Mouse (Mus musculus) Muller cell, postnatal 12 days (primary cell): ENCODE measurements at regions not wholly inside any gene's neighbourhood (a gene's known extent, or its start where the extent isn't known, plus 50 kb on each side); places are given as distances from the start of the nearest gene placed in this dataset.
"Not testable (repeated sequence)": the region's sequence is repeated elsewhere in the genome, so short reads cannot be mapped to it uniquely, and the experiment has no call there.

Experiments
- DNase-seq: peaks from one replicate; pipeline ENCODE4 v3.0.0-alpha.2; 2015; ENCODE audit errors: inconsistent ontology term

DNA sequence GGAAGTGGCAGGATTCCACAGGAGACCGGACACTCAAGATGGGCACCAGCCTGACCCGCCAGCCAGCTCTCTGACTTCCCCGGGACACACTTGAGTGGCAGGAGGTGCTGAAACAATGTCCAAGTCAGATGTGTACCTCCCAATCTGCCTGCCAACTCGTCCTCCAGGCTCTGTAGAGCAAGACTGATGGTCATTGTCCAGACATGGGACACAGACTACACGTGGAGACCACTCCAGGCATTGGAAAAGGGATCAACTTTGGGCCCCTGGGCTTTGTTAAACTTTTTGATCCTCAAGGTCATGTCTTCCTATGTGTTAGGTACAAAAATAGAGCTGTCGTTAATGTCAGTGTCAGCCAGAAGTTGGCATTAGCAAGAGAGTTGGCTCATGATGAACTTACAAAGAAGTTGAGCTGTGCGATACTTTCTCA lies 214.6 kb downstream of the 3100002H09Rik start:
- DNase-seq = no peak

DNA sequence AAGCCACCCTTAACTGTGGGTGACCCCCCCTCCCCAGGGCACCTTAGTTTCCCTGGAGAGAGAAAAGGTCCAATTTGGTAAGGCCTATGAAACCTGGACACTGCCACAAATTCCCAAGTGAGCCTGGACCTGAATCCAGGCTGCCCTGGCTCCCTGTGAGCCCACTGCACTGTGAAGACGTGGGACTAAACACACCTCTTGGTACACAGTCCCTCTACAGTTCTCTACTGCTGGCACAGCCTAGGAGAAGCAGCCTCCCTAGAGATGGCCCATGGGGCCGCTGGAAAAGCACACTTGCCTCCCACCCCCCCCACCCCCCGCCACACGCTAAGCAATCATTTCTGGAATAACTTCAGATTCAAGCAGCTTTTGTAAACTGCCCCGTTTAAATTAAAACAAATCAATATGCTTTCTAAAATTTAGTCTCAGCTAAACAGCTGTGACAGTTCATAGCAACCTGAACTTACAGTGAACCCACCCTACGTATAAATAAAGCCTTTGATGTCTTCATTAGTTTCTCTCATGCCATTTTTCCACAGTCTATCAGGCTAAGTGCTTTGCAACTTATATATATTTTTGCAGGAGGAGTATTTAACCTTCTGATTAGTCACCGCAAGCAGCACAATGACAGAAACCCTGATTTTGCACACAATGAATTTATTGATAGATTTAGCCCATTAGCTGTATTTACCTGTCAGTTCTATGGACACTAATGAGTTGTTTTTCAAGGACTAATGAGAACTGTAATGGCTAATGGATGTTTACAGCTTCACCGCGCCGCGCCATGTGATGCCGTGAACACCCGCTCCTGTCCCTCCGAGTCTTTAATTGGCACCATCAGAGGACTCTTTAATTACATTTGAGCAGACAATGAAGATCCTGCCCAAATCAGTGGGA lies 215.3 kb downstream of the 3100002H09Rik start:
- peak; percentile 55 for DNase-seq

DNA sequence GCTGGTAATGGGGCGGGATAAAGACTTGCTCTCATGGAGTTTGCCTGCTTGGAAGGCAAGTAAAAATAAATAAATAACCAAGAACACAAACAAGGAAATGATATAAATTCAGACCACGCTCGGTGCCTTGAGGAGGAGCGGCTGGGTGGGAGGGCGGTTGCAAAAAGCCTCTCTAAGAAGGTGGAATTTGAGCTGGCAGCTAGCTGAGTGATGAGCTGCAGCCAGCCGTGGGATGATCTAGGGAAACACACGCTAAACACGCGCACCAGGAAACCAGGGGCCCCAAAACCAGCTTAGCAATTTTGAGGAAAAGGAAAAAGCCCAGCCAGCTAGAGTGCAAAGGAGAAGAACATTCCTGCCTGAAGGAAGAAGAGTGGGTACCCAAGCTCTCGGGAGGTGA lies 217.0 kb downstream of the 3100002H09Rik start:
- no peak for DNase-seq

DNA sequence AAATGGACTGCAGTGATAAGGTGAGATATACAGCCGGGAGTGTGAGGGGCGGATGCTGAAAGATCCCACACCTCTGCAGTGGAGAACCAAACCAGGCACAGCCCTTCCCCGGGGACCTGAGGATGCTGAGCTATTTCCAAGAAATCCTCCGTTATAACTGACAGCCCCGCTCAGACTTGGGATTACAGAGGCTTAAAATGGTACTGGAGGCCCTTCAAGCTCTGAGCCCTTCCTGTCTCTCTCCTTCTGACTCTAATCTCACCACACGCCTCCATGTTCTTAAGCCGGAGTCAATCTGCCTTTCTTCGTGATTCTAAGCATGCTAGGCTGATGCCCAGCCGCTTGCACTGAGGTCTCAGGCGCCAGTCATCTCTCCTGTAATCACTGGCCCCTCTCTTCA lies 221.5 kb downstream of the 3100002H09Rik start:
- DNase-seq = no peak

- no peak for DNase-seq
Measured at GRCm38 (mm10) chr4:124385106-124386055, 225.2 kb downstream of the 3100002H09Rik start.

GRCm38 (mm10) chr4:124376504-124376903 lies 234.1 kb downstream of the 3100002H09Rik start:
- DNase-seq = no peak

DNA sequence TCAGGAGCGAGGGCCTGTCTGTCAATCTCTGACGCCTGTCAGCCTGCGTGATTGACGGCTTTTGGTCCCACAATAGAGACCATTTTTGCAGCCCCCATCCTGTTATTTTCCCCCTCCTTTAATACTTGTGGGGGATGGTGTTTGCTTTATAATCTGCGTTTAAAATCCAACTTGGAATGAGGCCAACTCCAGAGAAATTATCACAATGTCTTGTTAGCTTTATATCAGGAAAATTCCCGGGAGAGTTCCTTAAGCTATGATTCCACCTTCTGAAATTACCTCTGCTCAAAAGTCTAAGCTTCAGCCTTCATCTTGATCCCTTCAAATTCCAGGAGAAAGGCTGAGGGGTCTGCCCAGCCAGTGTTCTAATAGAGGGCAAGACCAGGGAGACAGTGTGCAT lies 235.0 kb downstream of the 3100002H09Rik start:
- DNase-seq = no peak

DNA sequence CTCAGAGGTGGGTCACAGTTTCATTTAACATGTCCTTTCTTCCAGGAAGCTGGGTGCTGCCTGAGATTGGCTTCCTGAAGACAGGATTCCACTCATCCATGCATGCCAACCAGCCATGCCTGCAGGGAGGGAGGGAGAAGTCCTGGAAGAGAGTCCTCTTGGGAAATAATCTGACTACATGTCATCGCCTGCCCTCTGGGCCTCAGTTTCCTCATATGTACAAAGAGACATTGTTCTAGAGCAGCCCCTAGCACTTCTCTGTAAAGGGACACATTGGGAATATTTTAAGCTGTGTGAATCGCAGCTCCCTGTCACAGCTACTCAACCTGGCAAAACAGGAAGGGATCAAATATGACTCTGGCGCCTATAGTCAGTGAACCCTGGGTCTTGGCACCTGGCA lies 241.8 kb downstream of the 3100002H09Rik start:
- no peak for DNase-seq

GRCm38 (mm10) chr4:124368085-124368484 lies 242.5 kb downstream of the 3100002H09Rik start:
- DNase-seq = no peak

DNA sequence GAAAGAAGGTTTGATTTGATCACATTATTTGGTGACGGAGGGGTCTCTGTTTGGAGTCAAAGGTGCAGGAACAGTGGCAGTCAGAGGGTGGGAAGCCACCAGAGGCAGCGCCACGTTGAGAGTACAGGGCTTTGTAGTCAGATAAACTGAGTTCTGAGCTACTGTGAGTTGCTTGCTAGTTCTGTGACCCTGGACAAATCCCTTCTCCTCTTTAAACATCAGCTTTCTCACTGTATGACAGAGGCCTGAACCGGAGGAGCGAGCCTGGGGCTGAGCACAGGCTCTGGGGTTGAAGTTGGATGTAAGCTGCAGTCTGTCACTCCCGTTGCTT lies 250.1 kb downstream of the 3100002H09Rik start:
- DNase-seq = no peak

- no peak for DNase-seq
Measured at GRCm38 (mm10) chr4:124359707-124360577, 250.7 kb downstream of the 3100002H09Rik start.

- DNase-seq = not testable (repeated sequence)
Measured at GRCm38 (mm10) chr4:124358456-124358855, 252.1 kb downstream of the 3100002H09Rik start.

GRCm38 (mm10) chr4:124350361-124350760 lies 260.2 kb downstream of the 3100002H09Rik start:
- no peak for DNase-seq

GRCm38 (mm10) chr4:124349610-124350295 lies 260.9 kb downstream of the 3100002H09Rik start:
- DNase-seq = no peak

- DNase-seq = peak; percentile 7
Measured at GRCm38 (mm10) chr4:124349055-124349454, 261.5 kb downstream of the 3100002H09Rik start.

- no peak for DNase-seq
Measured at GRCm38 (mm10) chr4:124340073-124340472, 270.5 kb downstream of the 3100002H09Rik start.

GRCm38 (mm10) chr4:124335726-124336125 lies 274.9 kb downstream of the 3100002H09Rik start:
- no peak for DNase-seq

- no peak for DNase-seq
Measured at GRCm38 (mm10) chr4:124332974-124333373, 277.6 kb downstream of the 3100002H09Rik start.

DNA sequence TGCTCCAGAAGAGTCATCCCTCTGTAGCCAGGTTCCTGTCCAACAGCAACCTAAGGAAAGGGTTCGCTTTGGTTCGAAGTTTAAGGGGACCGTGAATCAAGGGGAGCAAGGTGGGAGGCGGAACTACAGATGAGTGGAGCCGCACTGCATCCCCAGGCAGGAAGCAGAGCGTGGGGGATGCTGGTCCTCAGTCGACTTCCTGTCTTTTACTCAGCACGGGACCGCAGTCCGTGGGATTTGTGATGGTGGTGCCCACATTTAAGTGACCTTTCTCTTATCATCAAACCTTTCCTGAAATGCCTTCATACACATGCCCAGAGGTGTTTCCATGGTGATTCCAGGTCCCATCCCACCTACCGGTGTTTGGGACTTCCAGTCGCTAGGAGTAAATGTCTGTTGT lies 278.2 kb downstream of the 3100002H09Rik start:
- no peak for DNase-seq

GRCm38 (mm10) chr4:124329107-124329771 lies 281.4 kb downstream of the 3100002H09Rik start:
- no peak for DNase-seq
